Mouse (Mus musculus) thymus, adult 2 months (tissue): Measurements from ENCODE around the gene Gm3415.
"Not testable (repeated sequence)": the region's sequence is repeated elsewhere in the genome, so short reads cannot be mapped to it uniquely, and the experiment has no call there.

ENCODE experiments used
- CTCF ChIP-seq: fragments of 200-500 bp; IDR thresholded peaks from 2 replicates; pipeline ENCODE4 v1.5.1; 2012; ENCODE audit warnings: mild to moderate bottlenecking, control low read depth, low read length, moderate library complexity, borderline replicate concordance; ENCODE audit not compliant: control insufficient read depth, poor library complexity, insufficient read depth; ENCODE audit errors: extremely low read depth
- POLR2A ChIP-seq: fragments of 200-500 bp; IDR thresholded peaks from 2 replicates; pipeline ENCODE4 v1.6.1; 2012; ENCODE audit warnings: mild to moderate bottlenecking, low read length, control low read depth, moderate library complexity; ENCODE audit not compliant: control insufficient read depth, poor library complexity, insufficient read depth; ENCODE audit errors: extremely low read depth

DNA sequence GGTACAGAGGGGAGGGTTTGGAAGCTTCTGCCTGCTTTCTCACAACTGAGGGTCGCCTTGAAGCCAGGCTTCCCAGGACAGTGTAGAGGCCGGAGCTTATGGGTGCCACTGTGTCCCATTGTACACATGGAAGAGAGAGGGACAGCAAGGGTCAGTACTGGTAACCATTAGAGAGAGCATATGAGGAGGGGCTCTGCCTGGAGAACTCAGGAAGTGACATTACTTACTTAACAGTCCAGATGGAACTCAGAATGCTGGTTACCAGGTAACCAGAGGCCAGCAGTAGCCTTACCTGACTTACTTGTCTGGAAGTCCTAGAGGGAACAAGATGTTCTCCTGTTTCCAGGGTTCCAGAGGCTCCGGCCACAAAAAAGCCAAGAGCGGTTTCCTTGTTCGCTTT lies 42.1 kb upstream of the Gm3415 start, which contains the start of gene Gm3402:
- not testable (repeated sequence) for TF ChIP-seq CTCF, POLR2A
